Mouse (Mus musculus) ovary, postnatal 10 days (tissue): Measurements from ENCODE around the gene Prrt3.

Source experiments
- DNase-seq: peaks from one replicate; pipeline ENCODE4 v3.0.0; 2022; ENCODE audit warnings: low spot score

Gene Prrt3

GRCm38 (mm10) chr6:113489410-113489809 lies 12.3 kb downstream of the Prrt3 start:
- no peak for DNase-seq

- DNase-seq = no peak
These were observed 14.6 kb downstream of the Prrt3 start for GRCm38 (mm10) chr6:113487125-113487576.

GRCm38 (mm10) chr6:113483729-113484128 lies 18.0 kb downstream of the Prrt3 start:
- DNase-seq = no peak

DNA sequence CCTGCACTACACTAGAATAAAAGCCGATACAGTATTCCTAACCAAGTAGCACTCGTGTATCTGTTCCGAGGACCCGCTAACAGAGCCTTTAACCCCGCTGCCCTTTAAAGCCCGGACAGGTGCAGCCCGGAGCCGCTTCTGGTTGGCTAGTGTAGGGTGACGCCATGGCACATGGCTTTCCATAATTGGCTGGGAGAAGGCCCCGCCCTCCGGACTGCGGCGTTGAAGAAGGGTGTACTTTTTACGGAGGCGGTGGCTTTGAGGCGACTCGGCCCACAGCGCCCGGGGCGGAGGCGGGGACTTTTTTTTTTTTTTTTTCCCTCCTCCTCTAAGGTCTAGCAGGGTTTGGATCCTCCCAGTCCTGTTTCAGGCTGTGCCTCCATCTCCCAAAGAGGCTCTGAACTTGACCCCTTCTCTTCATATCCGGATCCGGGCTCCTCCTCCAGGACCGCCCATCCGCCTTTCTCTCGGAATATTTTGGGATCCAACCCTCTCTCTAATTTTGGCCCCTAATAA lies 18.6 kb downstream of the Prrt3 start, which contains the start of gene Creld1:
Gene Creld1 (plus strand): TSS at position 198 of the 516 bp plus-strand sequence.
- DNase-seq = peak; percentile 70

- no peak for DNase-seq
These were observed 19.1 kb downstream of the Prrt3 start for GRCm38 (mm10) chr6:113482477-113483099.

DNA sequence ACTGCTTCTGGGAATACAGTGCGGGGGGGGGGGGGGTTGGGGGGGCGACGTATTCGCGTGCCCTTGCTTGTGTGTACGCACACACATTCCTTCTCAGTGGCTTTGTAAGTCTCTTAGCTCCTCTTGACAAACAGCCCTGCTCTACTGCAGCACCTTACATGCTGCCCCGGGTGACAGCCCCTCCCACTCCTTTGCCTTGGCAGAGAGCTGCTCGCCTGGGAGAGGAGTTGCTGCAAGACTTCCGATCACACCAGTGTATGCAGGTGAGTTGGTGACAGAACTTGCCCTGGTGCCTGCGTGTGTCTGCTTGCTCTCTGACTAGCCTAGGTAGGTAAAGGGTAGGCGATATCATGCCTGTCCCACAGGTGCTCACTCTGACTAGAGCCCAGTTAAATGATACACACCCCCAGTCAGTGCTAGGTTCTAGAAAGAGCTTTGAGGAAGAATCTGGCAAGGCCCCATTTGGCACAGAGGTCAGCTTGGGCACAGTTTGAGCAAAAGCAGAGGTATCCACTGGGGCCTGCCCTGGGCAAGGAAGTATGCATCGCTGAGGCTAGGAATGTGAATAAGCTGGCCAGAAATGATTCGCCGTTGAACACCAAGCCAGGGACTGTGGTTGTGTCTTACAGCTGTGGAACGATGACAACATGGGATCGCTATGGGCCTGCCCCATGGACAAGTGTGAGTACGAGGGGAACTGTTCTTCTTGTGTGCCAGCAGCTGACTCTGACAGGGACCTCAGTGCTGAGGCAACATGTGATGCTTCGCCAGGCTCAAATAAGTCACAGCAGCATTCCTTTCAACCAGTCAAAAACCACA lies 21.0 kb downstream of the Prrt3 start:
- DNase-seq = no peak

- no peak for DNase-seq
These were observed 22.8 kb downstream of the Prrt3 start for GRCm38 (mm10) chr6:113478906-113479305.

DNA sequence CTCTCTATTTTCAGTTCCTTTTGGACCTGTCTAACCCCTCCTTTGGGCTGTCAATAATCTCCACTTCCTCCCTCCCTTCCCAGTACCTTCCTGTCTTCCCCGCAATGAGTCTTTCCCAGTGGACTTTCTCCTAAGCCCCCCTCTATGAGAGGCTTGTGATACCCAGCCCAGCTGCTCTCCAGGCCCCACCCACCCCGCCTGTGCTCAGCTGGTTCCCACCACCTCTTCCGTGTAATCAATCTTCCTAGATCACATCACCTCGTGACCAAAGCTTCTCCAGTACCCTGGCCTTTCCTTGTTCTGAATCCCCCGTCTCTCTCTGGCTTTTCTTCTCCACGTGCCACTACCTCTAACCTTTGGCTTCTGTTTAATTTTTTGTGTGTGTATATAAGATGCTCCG lies 24.4 kb downstream of the Prrt3 start:
- no peak for DNase-seq

DNA sequence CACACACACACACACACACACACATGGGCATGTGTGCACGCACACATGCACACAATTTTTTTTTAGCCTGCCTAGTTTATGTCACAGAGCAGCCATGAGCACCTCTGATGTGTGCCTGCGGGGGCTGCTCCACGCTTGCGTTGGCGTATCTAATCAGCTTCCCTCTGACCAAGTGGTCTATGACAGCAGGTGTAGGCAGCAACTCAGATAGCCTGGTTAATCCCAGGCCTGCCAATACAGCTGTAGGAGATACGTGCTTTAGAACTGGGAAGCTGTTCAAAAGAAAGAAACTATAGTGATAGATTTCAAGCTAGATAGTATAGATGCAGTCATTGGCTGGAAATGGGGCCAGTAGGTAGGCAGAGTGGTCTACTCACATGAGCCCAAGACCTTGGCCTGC lies 28.0 kb downstream of the Prrt3 start:
- DNase-seq = no peak

- DNase-seq = no peak
These were observed 28.5 kb downstream of the Prrt3 start for GRCm38 (mm10) chr6:113473246-113473645.

DNA sequence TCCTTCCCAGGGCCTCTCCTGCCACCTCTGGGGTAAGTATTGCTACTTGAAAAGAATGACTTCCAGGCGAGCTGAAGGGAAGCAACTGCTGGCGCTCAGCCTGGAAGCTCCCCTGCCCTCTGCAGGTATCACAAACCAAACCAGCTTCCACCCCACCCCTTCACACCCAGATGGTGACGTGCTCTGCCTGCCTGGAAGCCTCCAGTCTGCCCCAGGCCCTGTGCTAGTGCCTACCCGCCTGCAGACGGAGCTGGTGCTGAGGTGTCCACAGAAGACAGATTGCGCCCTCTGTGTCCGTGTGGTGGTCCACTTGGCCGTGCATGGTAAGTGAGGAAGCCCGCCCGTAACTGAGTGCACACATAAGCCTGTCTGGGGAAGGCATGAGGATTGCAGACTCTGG lies 29.7 kb downstream of the Prrt3 start:
- no peak for DNase-seq

GRCm38 (mm10) chr6:113471297-113471936 lies 30.3 kb downstream of the Prrt3 start, which contains the start of gene Il17rc:
Gene Il17rc (plus strand): TSS chr6:113471427.
- DNase-seq = peak; percentile 31

DNA sequence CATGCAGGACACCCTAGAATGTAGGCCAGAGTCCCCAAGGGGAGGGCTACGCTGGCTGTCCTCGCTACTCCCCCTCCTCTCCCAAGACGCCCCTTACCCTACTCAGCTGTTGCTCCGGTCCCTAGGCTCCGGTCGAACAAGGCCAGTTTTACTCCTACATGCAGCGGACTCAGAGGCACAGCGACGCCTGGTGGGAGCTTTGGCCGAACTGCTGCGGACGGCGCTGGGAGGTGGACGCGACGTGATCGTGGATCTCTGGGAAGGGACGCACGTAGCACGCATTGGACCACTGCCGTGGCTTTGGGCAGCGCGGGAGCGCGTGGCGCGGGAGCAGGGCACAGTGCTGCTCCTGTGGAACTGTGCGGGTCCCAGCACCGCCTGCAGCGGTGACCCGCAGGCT lies 32.3 kb downstream of the Prrt3 start:
- peak; percentile 41 for DNase-seq

DNA sequence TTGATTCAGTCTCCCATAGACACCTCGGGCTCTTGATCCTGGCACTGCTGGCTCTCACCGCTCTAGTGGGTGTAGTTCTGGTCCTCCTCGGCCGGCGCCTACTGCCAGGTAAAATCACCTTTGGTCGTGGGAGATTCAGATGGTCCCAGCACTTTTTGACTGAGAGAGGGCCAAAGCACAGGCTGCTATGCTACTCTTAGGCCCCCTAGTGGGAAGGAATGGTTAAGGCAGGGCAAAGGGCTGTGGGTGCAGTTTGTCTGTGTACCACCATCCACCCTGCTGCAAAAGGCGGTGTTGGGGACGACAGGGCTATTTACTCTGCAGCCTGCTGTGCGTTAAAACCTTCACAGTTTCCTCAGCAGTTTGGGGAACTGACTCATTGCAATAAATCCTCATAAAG lies 32.7 kb downstream of the Prrt3 start:
- peak; percentile 41 for DNase-seq

- no peak for DNase-seq
These were observed 33.2 kb downstream of the Prrt3 start for GRCm38 (mm10) chr6:113468512-113468911.

- DNase-seq = no peak
These were observed 36.1 kb downstream of the Prrt3 start for GRCm38 (mm10) chr6:113465602-113466001.

GRCm38 (mm10) chr6:113464040-113464439 lies 37.7 kb downstream of the Prrt3 start:
- DNase-seq = no peak

GRCm38 (mm10) chr6:113458635-113459034 lies 43.1 kb downstream of the Prrt3 start:
- no peak for DNase-seq

GRCm38 (mm10) chr6:113457952-113458534 lies 43.7 kb downstream of the Prrt3 start, which contains the start of gene Il17re:
Gene Il17re (plus strand): TSS chr6:113458484.
- no peak for DNase-seq

- DNase-seq = no peak
These were observed 46.7 kb downstream of the Prrt3 start for GRCm38 (mm10) chr6:113455007-113455406.

DNA sequence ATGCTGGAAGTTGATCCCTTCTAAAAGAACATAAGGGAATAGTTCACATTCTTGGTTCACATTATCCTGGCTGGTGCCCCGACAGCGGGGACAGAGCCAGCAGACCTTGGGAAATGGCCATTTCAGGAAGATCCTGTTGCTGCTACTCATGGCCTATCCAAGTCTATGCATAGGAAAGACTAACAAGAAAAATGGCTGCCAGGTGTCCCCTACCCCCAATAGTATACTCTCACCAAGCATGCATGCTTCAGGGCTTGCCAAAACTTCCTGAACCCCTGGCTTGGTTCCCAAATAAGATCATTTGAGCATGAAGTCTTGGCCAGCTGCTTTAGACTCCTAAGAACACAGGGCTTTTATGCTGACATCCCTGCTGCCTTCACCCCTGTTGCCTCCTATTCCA lies 49.9 kb downstream of the Prrt3 start:
- DNase-seq = no peak

DNA sequence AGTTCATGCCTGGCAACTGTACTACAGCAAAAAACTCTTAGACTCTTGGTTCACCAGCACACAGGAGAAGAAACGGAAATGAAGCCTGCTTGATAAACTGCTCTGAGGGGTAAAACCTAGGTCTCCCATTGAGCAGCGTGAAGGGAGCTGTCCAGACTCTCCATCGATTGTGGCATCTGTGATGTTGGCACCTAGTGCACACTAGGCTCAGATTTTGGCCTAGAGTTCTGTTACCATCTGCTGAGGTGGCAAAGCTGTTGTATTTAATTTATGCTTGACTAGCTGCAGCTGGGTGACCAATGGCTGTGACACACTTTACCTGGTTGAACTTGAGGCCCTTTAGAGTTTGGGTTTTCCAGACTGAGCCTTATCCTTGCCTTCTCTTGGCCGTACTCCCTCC lies 54.1 kb downstream of the Prrt3 start:
- DNase-seq = no peak
